Mouse (Mus musculus) liver, embryonic 14.5 days (tissue): ENCODE data around the gene Rpp14. TPM values are rescaled to one million over a fixed set of nuclear protein-coding genes. Genes with fewer than 3 reads are reported as not detected.

Experiments used
- ATAC-seq: fragments of 200-750 bp; cut with Nextera tagmentation; 2 replicates; pipeline ENCODE4 v1.8.0; 2017; ENCODE audit warnings: moderate number of reproducible peaks, mild to moderate bottlenecking, moderate library complexity; ENCODE audit not compliant: insufficient read depth
- DNase-seq, 3 experiments: peaks; one replicate each; pipeline ENCODE4 v3.0.0-alpha.2; 2012 to 2013; ENCODE audit warnings: low read depth in 3 of 3, low spot score in 3 of 3
- H3K27ac ChIP-seq: fragments of 300-500 bp; sonication (generic); 2 replicates; pipeline ENCODE4 v1.5.1; 2014; ENCODE audit warnings: moderate library complexity, mild to moderate bottlenecking, control low read depth, inconsistent platforms
- H3K27me3 ChIP-seq: fragments of 300-500 bp; sonication (generic); 2 replicates; pipeline ENCODE4 v1.6.1; 2014; ENCODE audit warnings: mild to moderate bottlenecking, low read length, moderate library complexity; ENCODE audit not compliant: control insufficient read depth, insufficient read depth
- H3K36me3 ChIP-seq: fragments of 300-500 bp; sonication (generic); replicated peaks from 2 replicates; pipeline ENCODE4 v1.6.1; 2014; ENCODE audit warnings: low read depth; ENCODE audit not compliant: control insufficient read depth, insufficient read depth
- H3K4me1 ChIP-seq, 2 experiments: fragments of 200-500 bp in 1 of 2; fragments of 300-500 bp in 1 of 2; sonication (generic) in 1 of 2; replicated peaks; 2 replicates each; pipeline ENCODE4 v1.6.1; 2012 to 2014; ENCODE audit warnings: antibody characterized with exemption in 1 of 2, inconsistent platforms in 1 of 2, low read length in 1 of 2; ENCODE audit not compliant: control insufficient read depth in 2 of 2, insufficient read depth in 2 of 2
- H3K4me2 ChIP-seq: fragments of 300-500 bp; sonication (generic); 2 replicates; pipeline ENCODE4 v1.6.1; 2014; ENCODE audit warnings: low read depth, mild to moderate bottlenecking, control low read depth, moderate library complexity
- H3K4me3 ChIP-seq, 2 experiments: fragments of 200-500 bp in 1 of 2; fragments of 300-500 bp in 1 of 2; sonication (generic) in 1 of 2; 2 replicates each; pipeline ENCODE4 v1.5.1; 2012 to 2014; ENCODE audit warnings: low read depth in 2 of 2, low read length in 2 of 2, mild to moderate bottlenecking in 2 of 2, control low read depth in 1 of 2, inconsistent platforms in 1 of 2, moderate library complexity in 1 of 2; ENCODE audit not compliant: insufficient read depth in 1 of 2
- H3K9ac ChIP-seq: fragments of 300-500 bp; sonication (generic); replicated peaks from 2 replicates; pipeline ENCODE4 v1.6.1; 2014; ENCODE audit warnings: mild to moderate bottlenecking, control low read depth, moderate library complexity
- H3K9me3 ChIP-seq: fragments of 300-500 bp; sonication (generic); 2 replicates; pipeline ENCODE4 v1.6.1; 2016; ENCODE audit warnings: low read length, mixed read lengths; ENCODE audit not compliant: control insufficient read depth
- CTCF ChIP-seq: IDR thresholded peaks from 2 replicates; pipeline ENCODE4 v1.5.1; 2016; ENCODE audit warnings: antibody characterized with exemption, low read depth, control low read depth
- EP300 ChIP-seq: IDR thresholded peaks from 2 replicates; pipeline ENCODE4 v1.6.1; 2016; ENCODE audit warnings: antibody characterized with exemption, low read depth
- WGBS: fragments of 180-500 bp; shearing (Covaris S2); extraction: QIAGEN DNeasy Blood & Tissue Kit; methylation state at CpG from one replicate; pipeline ENCODE4 v1.1.7; 2014; ENCODE audit not compliant: insufficient replicate concordance; 5-methylcytosine and 5-hydroxymethylcytosine counted together
- polyA plus RNA-seq, 2 experiments: library from polyadenylated mRNA; depleted of rRNA in 1 of 2; stranded (reverse) in 1 of 2; unstranded in 1 of 2; fragments of >200 nt; fragmentation: Nextera tagmentation in 1 of 2; extraction: Ambion mirVana in 1 of 2; gene quantifications; 2 replicates each; pipeline versions ENCODE4 v1.2.1 to v1.2.3; 2012 to 2014

Gene Rpp14
- polyA plus RNA-seq, 2 experiments: 10.7 to 27.1 TPM

GRCm38 (mm10) chr14:8127971-8128370 is 47.8 kb downstream of the Rpp14 start:
- WGBS: 57% methylated on average over 5 of the region's 5 CpGs
- H3K4me3 ChIP-seq: no peak overlapping the region
- ATAC-seq: no peak

GRCm38 (mm10) chr14:8132789-8133188 is 52.6 kb downstream of the Rpp14 start:
- DNase-seq (no peak), ATAC-seq (no peak)
- 40% methylated on average over 8 of the region's 8 CpGs for WGBS

More at GRCm38 (mm10) chr14:8127971-8128370, 47.8 kb downstream of the Rpp14 start:
- no peak overlapping the region for H3K9ac ChIP-seq
- TF ChIP-seq EP300 (no peak), CTCF (no peak)
- no peaks in the 10 kb centered on the region for H3K27me3 ChIP-seq
- H3K9me3 ChIP-seq: no peaks in the 10 kb centered on the region
- H3K4me1 ChIP-seq: no peaks in the 10 kb centered on the region
- no peaks in the 10 kb centered on the region for H3K36me3 ChIP-seq
- H3K27ac ChIP-seq: no peak overlapping the region
- H3K4me2 ChIP-seq: no peak overlapping the region
- DNase-seq: no peak

DNA sequence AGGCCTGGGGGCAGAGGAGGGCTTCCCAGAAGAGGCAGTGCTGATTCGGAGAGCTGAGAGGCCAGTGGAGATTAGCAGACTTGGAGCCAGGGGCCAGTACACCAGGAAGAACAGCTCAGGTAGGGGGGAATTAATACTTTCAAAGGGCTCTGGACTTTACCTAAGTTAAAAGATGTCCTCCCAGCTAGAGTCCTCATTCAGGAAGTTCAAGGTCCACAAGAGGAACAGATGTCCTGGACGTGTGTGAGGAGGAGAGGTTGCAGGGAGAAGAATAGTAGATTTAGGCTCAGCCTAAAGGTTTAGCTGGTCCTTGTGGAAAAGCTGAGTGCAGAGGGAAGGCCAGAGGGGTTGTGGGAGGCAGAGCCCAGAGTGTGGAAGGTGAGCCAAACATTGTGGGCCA is 54.1 kb downstream of the Rpp14 start:
- Histone ChIP-seq H3K9me3 (no peaks in the 10 kb centered on the region), H3K9ac (no peak overlapping the region), H3K4me2 (no peak overlapping the region), H3K27me3 (no peaks in the 10 kb centered on the region), H3K36me3 (no peaks in the 10 kb centered on the region), H3K27ac (no peak overlapping the region), H3K4me3 (no peak overlapping the region), H3K4me1 (no peaks in the 10 kb centered on the region; a peak in 1 of 4 replicates)
- ATAC-seq: no peak
- WGBS: 52% methylated on average over 2 of the region's 2 CpGs
- DNase-seq: no peak
- TF ChIP-seq EP300: no peak
- TF ChIP-seq CTCF: no peak

More at GRCm38 (mm10) chr14:8132789-8133188, 52.6 kb downstream of the Rpp14 start:
- Histone ChIP-seq H3K27me3 (no peaks in the 10 kb centered on the region), H3K4me3 (no peak overlapping the region), H3K27ac (no peak overlapping the region), H3K9me3 (no peaks in the 10 kb centered on the region), H3K36me3 (no peaks in the 10 kb centered on the region), H3K9ac (no peak overlapping the region), H3K4me2 (no peak overlapping the region), H3K4me1 (no peaks in the 10 kb centered on the region; a peak in 1 of 4 replicates)
- TF ChIP-seq CTCF (no peak), EP300 (no peak)

GRCm38 (mm10) chr14:8135130-8135529 is 55.0 kb downstream of the Rpp14 start:
- H3K4me2 ChIP-seq: no peak overlapping the region
- no peak overlapping the region for H3K27ac ChIP-seq
- WGBS: 64% methylated on average over 3 of the region's 3 CpGs

GRCm38 (mm10) chr14:8139724-8140710 is 59.9 kb downstream of the Rpp14 start:
- no peak overlapping the region for H3K4me3 ChIP-seq
- H3K4me2 ChIP-seq: no peak overlapping the region
- no peaks in the 10 kb centered on the region for H3K4me1 ChIP-seq
- WGBS: 71% methylated on average over 23 of the region's 23 CpGs
- ATAC-seq (no peak), DNase-seq (no peak)
- H3K9me3 ChIP-seq: no peaks in the 10 kb centered on the region
- H3K9ac ChIP-seq: no peak overlapping the region
- TF ChIP-seq EP300 (no peak), CTCF (no peak)
- no peaks in the 10 kb centered on the region for H3K27me3 ChIP-seq
- H3K36me3 ChIP-seq: no peaks in the 10 kb centered on the region; the same call in 1 of the 2 replicates
- no peak overlapping the region for H3K27ac ChIP-seq

More at GRCm38 (mm10) chr14:8135130-8135529, 55.0 kb downstream of the Rpp14 start:
- Histone ChIP-seq H3K4me1 (no peaks in the 10 kb centered on the region; a peak in 1 of 4 replicates), H3K27me3 (no peaks in the 10 kb centered on the region), H3K9ac (no peak overlapping the region), H3K4me3 (no peak overlapping the region), H3K36me3 (no peaks in the 10 kb centered on the region), H3K9me3 (no peaks in the 10 kb centered on the region)
- DNase-seq: no peak
- no peak for ATAC-seq
- TF ChIP-seq EP300 (no peak), CTCF (no peak)
